Comparison of ENCODE assay signal across 10 mouse cellular contexts in genomic region chrX:119927852-119928251, GRCm38 (mm10). TPM values are rescaled to one million over a fixed set of nuclear protein-coding genes. Genes with fewer than 3 reads are reported as not detected.
DNase-seq lines count a peak whose midpoint lies in the region; ATAC-seq and TF ChIP-seq lines count a peak whose summit lies in the region.
"Had no signal": no experiment of that assay in that cellular context is flagged by ENCODE, and none has a peak within 500 bp of the region (broad histone marks: within the 10 kb centered on the region; RNA-seq: fewer than 3 reads in every experiment).

No protein-coding gene starts in this region.

- no peaks in the 10 kb centered on the region for H3K36me3 ChIP-seq in embryonic facial prominence, embryonic 11.5 days (replicated peaks; ENCODE audit: control insufficient read depth, insufficient read depth, low read depth, low read length)
- H3K36me3 ChIP-seq in embryonic facial prominence, embryonic 10.5 days (replicated peaks): no peaks in the 10 kb centered on the region
- no peaks in the 10 kb centered on the region for H3K36me3 ChIP-seq in hindbrain, embryonic 10.5 days
- H3K36me3 ChIP-seq in midbrain, embryonic 14.5 days (ENCODE audit: control insufficient read depth, insufficient read depth, low read length): no peaks in the 10 kb centered on the region
- H3K36me3 ChIP-seq in thymus, adult 2 months (ENCODE audit: control insufficient read depth, insufficient read depth, low read length): no peaks in the 10 kb centered on the region

- WGBS in embryonic facial prominence, embryonic 11.5 days: 78% methylated on average over 5 of the region's 5 CpGs
- 77% methylated on average over 5 of the region's 5 CpGs for WGBS in embryonic facial prominence, embryonic 10.5 days
- WGBS in hindbrain, embryonic 10.5 days: 62% methylated on average over 5 of the region's 5 CpGs
- 57% methylated on average over 5 of the region's 5 CpGs for WGBS in midbrain, embryonic 14.5 days
- WGBS in thymus, adult 2 months: 97% methylated on average over 5 of the region's 5 CpGs

- DNase-seq in embryonic facial prominence, embryonic 11.5 days (ENCODE audit: low spot score): no peak
- no peak for DNase-seq in embryonic facial prominence, embryonic 10.5 days (ENCODE audit: low spot score)
- peak; percentile 7 for DNase-seq in hindbrain, embryonic 10.5 days (ENCODE audit: low spot score)
- DNase-seq in midbrain, embryonic 14.5 days: peak; percentile 0
- DNase-seq in urinary bladder, postnatal 4 days (ENCODE audit: low spot score in 2 of 2): no peak
- no peak for DNase-seq in thymus, adult 2 months
- DNase-seq in testis, postnatal 14 days (ENCODE audit: low spot score): no peak
- DNase-seq: adrenal gland, postnatal 14 days; B cell, adult 2 months had no signal

- ATAC-seq in embryonic facial prominence, embryonic 11.5 days (replicated peaks; ENCODE audit: insufficient number of reproducible peaks, low FRiP score, low TSS enrichment, low read depth): 0 out of 2 replicates have a peak, but pooled peaks have one; percentile 39
- ATAC-seq in midbrain, embryonic 14.5 days (ENCODE audit: low FRiP score, low TSS enrichment): peak; percentile 34

- no peak overlapping the region for H3K4me2 ChIP-seq in embryonic facial prominence, embryonic 11.5 days (ENCODE audit: low read depth, low read length)
- peak overlapping the region; percentile 51 for H3K4me2 ChIP-seq in midbrain, embryonic 14.5 days (ENCODE audit: low read length)

- no peaks in the 10 kb centered on the region for H3K4me1 ChIP-seq in embryonic facial prominence, embryonic 11.5 days (ENCODE audit: control insufficient read depth, insufficient read depth, low read length)
- no peaks in the 10 kb centered on the region for H3K4me1 ChIP-seq in embryonic facial prominence, embryonic 10.5 days
- H3K4me1 ChIP-seq in cortical plate, adult 2 months (ENCODE audit: control insufficient read depth, insufficient read depth, low read length): no peaks in the 10 kb centered on the region
- no peaks in the 10 kb centered on the region for H3K4me1 ChIP-seq in hindbrain, embryonic 10.5 days (replicated peaks)
- H3K4me1 ChIP-seq in midbrain, embryonic 14.5 days (ENCODE audit: control insufficient read depth, insufficient read depth, low read length): no peaks in the 10 kb centered on the region
- H3K4me1 ChIP-seq in thymus, adult 2 months (replicated peaks; ENCODE audit: control insufficient read depth, insufficient read depth, low read length): no peaks in the 10 kb centered on the region

- H3K9ac ChIP-seq in embryonic facial prominence, embryonic 11.5 days (replicated peaks; ENCODE audit: low read length): no peak overlapping the region
- peak overlapping the region; percentile 64; the same call in 1 of the 2 replicates for H3K9ac ChIP-seq in midbrain, embryonic 14.5 days (replicated peaks; ENCODE audit: low read length)

- H3K27ac ChIP-seq in embryonic facial prominence, embryonic 11.5 days (replicated peaks; ENCODE audit: low read depth, low read length): no peak overlapping the region
- H3K27ac ChIP-seq in embryonic facial prominence, embryonic 10.5 days (replicated peaks): no peak overlapping the region
- H3K27ac ChIP-seq in cortical plate, adult 2 months (ENCODE audit: insufficient read depth, low read length): no peak overlapping the region
- H3K27ac ChIP-seq in hindbrain, embryonic 10.5 days: peak overlapping the region; percentile 86
- H3K27ac ChIP-seq in midbrain, embryonic 14.5 days (replicated peaks; ENCODE audit: low read depth, low read length): peak overlapping the region; percentile 93
- no peak overlapping the region for H3K27ac ChIP-seq in thymus, adult 2 months (ENCODE audit: control insufficient read depth, insufficient read depth, low read length)

- no peak for TF ChIP-seq CTCF in cortical plate, adult 2 months (IDR thresholded peaks at IDR 0.05; ENCODE audit: extremely low read depth, insufficient read depth, low read length)
- no peak for TF ChIP-seq CTCF in thymus, adult 2 months (IDR thresholded peaks at IDR 0.05; ENCODE audit: borderline replicate concordance, control insufficient read depth, extremely low read depth, insufficient read depth, low read length, poor library complexity)

- H3K4me3 ChIP-seq in embryonic facial prominence, embryonic 11.5 days (ENCODE audit: low read depth, low read length): no peak overlapping the region
- H3K4me3 ChIP-seq in embryonic facial prominence, embryonic 10.5 days: no peak overlapping the region; the same call in 1 of the 2 replicates
- H3K4me3 ChIP-seq in cortical plate, adult 2 months (ENCODE audit: insufficient read depth, low read length): peak overlapping the region; percentile 4; the same call in 1 of the 2 replicates
- no peak overlapping the region for H3K4me3 ChIP-seq in hindbrain, embryonic 10.5 days
- peak overlapping the region; percentile 40; the same call in 1 of the 2 replicates for H3K4me3 ChIP-seq in midbrain, embryonic 14.5 days (replicated peaks; ENCODE audit: low read depth, low read length)
- no peak overlapping the region for H3K4me3 ChIP-seq in thymus, adult 2 months (ENCODE audit: control insufficient read depth, insufficient read depth, low read length)

- H3K9me3 ChIP-seq in embryonic facial prominence, embryonic 11.5 days (replicated peaks; ENCODE audit: control insufficient read depth, low read length): no peaks in the 10 kb centered on the region
- H3K9me3 ChIP-seq in embryonic facial prominence, embryonic 10.5 days: no peaks in the 10 kb centered on the region
- no peaks in the 10 kb centered on the region for H3K9me3 ChIP-seq in hindbrain, embryonic 10.5 days
- H3K9me3 ChIP-seq in midbrain, embryonic 14.5 days (ENCODE audit: control insufficient read depth, low read length): no peaks in the 10 kb centered on the region

- TF ChIP-seq POLR2A in cortical plate, adult 2 months (IDR thresholded peaks at IDR 0.05; ENCODE audit: extremely low read depth, insufficient read depth, low read length): no peak
- TF ChIP-seq POLR2A in thymus, adult 2 months (IDR thresholded peaks at IDR 0.05; ENCODE audit: control insufficient read depth, extremely low read depth, insufficient read depth, low read length, poor library complexity): no peak

- H3K27me3 ChIP-seq in embryonic facial prominence, embryonic 11.5 days (ENCODE audit: control insufficient read depth, insufficient read depth, low read length): no peaks in the 10 kb centered on the region
- no peaks in the 10 kb centered on the region for H3K27me3 ChIP-seq in embryonic facial prominence, embryonic 10.5 days (replicated peaks; ENCODE audit: low read depth, poor library complexity, severe bottlenecking)
- H3K27me3 ChIP-seq in hindbrain, embryonic 10.5 days (ENCODE audit: insufficient read depth, poor library complexity, severe bottlenecking): no peaks in the 10 kb centered on the region
- H3K27me3 ChIP-seq in midbrain, embryonic 14.5 days (ENCODE audit: control insufficient read depth, insufficient read depth, low read length): no peaks in the 10 kb centered on the region
- H3K27me3 ChIP-seq in thymus, adult 2 months (ENCODE audit: control insufficient read depth, insufficient read depth, low read length): no peaks in the 10 kb centered on the region

RNA-seq across cellular contexts. Expression of gene Pabpc5, which starts 0.9 kb away (rescaled TPM):
- polyA plus RNA-seq in embryonic facial prominence, embryonic 11.5 days (2014; fragmentation: Nextera tagmentation; extraction: Ambion mirVana): 0.25 and 0.31 TPM in 2 replicates
- polyA plus RNA-seq in embryonic facial prominence, embryonic 10.5 days (2016; fragmentation: Nextera tagmentation; extraction: Ambion mirVana): 0.06 and 0.15 TPM in 2 replicates
- 0.96 and 1.2 TPM in 2 replicates for polyA plus RNA-seq in cortical plate, adult 2 months (2012; rRNA removed)
- 0.24 and 0.40 TPM in 2 replicates for polyA plus RNA-seq in hindbrain, embryonic 10.5 days (2016; fragmentation: Nextera tagmentation; extraction: Ambion mirVana)
- polyA plus RNA-seq in midbrain, embryonic 14.5 days (2014; fragmentation: Nextera tagmentation; extraction: Ambion mirVana): 2.2 and 4.1 TPM in 2 replicates
- polyA plus RNA-seq in thymus, adult 2 months (2012; rRNA removed): not detected in 2 replicates

Comparison
In these comparisons a context has a peak if more than half of its experiments do, and no peak if none do; other contexts are left out.
1. DNase-seq: peak in hindbrain, embryonic 10.5 days (single experiment) and midbrain, embryonic 14.5 days (single experiment); none in embryonic facial prominence, embryonic 11.5 days (single experiment), embryonic facial prominence, embryonic 10.5 days (single experiment), urinary bladder, postnatal 4 days (0 of 2), thymus, adult 2 months (single experiment) and testis, postnatal 14 days (single experiment).
2. H3K27ac ChIP-seq: peak in hindbrain, embryonic 10.5 days (single experiment) and midbrain, embryonic 14.5 days (single experiment); none in embryonic facial prominence, embryonic 11.5 days (single experiment), embryonic facial prominence, embryonic 10.5 days (single experiment), cortical plate, adult 2 months (single experiment) and thymus, adult 2 months (single experiment).
3. H3K4me3 ChIP-seq: peak in cortical plate, adult 2 months (single experiment) and midbrain, embryonic 14.5 days (single experiment); none in embryonic facial prominence, embryonic 11.5 days (single experiment), embryonic facial prominence, embryonic 10.5 days (single experiment), hindbrain, embryonic 10.5 days (single experiment) and thymus, adult 2 months (single experiment).